Mouse (Mus musculus) thymus, adult 2 months (tissue): ENCODE measurements around the gene Gfi1b. TPM values are rescaled to one million over a fixed set of nuclear protein-coding genes. Genes with fewer than 3 reads are reported as not detected.

ENCODE experiments used
- DNase-seq: peaks from one replicate; pipeline ENCODE4 v3.0.0; 2021
- H3K27ac ChIP-seq: fragments of 200-500 bp; 2 replicates; pipeline ENCODE4 v1.5.1; 2012; ENCODE audit warnings: low read length, control low read depth; ENCODE audit not compliant: control insufficient read depth, insufficient read depth
- H3K27me3 ChIP-seq: fragments of 200-500 bp; 2 replicates; pipeline ENCODE4 v1.6.1; 2012; ENCODE audit warnings: mild to moderate bottlenecking, low read length, moderate library complexity, mixed read lengths; ENCODE audit not compliant: control insufficient read depth, insufficient read depth
- H3K36me3 ChIP-seq: fragments of 200-500 bp; 2 replicates; pipeline ENCODE4 v1.6.1; 2012; ENCODE audit warnings: mild to moderate bottlenecking, low read length, moderate library complexity; ENCODE audit not compliant: control insufficient read depth, insufficient read depth
- H3K4me1 ChIP-seq: fragments of 200-500 bp; replicated peaks from 2 replicates; pipeline ENCODE4 v1.6.1; 2012; ENCODE audit warnings: low read length; ENCODE audit not compliant: control insufficient read depth, insufficient read depth
- H3K4me3 ChIP-seq: fragments of 200-500 bp; 2 replicates; pipeline ENCODE4 v1.5.1; 2012; ENCODE audit warnings: mild to moderate bottlenecking, low read length, control low read depth, moderate library complexity; ENCODE audit not compliant: control insufficient read depth, insufficient read depth
- CTCF ChIP-seq: fragments of 200-500 bp; IDR thresholded peaks from 2 replicates; pipeline ENCODE4 v1.5.1; 2012; ENCODE audit warnings: mild to moderate bottlenecking, control low read depth, low read length, moderate library complexity, borderline replicate concordance; ENCODE audit not compliant: control insufficient read depth, poor library complexity, insufficient read depth; ENCODE audit errors: extremely low read depth
- POLR2A ChIP-seq: fragments of 200-500 bp; IDR thresholded peaks from 2 replicates; pipeline ENCODE4 v1.6.1; 2012; ENCODE audit warnings: mild to moderate bottlenecking, low read length, control low read depth, moderate library complexity; ENCODE audit not compliant: control insufficient read depth, poor library complexity, insufficient read depth; ENCODE audit errors: extremely low read depth
- WGBS: fragments of 180-500 bp; shearing (Covaris S2); methylation state at CpG from one replicate; pipeline ENCODE4 v1.1.7; 2018; 5-methylcytosine and 5-hydroxymethylcytosine counted together
- polyA plus RNA-seq: library from polyadenylated mRNA; depleted of rRNA; stranded (reverse); fragments of >200 nt; gene quantifications from 2 replicates; pipeline ENCODE4 v1.2.3, GENCODE M21; 2012

The Gfi1b gene
- polyA plus RNA-seq, 1 experiment, result 1.8 TPM

DNA sequence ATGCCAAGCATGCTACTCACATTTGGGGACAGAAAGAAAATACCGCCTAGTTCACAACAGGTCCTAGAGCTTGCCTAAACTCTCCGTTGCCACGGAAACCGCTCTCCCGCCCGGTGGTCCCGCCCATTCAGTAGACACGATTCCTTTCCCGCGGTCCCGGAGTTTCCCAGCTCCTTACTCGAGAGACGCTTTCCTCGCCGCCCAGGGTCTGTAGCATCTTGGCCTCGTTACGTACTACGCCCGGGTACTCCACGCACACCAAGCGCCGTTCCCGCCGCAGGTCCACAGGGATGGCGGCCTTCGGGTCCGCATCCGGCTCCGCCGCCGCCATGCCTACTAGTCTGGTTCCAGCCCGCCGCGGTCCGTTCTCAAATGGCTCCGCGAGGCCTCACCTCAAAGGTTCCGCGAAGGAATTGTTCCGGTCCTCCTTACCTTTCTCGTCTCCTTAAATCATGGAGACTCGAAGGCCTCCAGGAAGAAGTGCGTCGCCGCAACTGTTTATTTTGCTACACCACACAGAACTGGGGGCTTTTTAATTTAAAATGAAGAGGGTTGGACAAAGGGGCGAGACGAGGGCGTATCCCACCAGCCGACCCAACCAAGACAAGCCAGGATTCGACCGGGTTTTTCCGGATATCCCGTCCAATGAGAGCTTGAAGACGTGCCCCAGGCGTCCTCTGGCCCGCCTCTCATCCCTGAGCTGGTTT lies 39.0 kb downstream of the Gfi1b start:
- TF ChIP-seq POLR2A, result peak; percentile 13; the same call in 1 of the 2 replicates
- TF ChIP-seq CTCF, result no peak
- peak; percentile 87 for DNase-seq
- peaks cover 6% of the 10 kb centered on the region; the same call in 1 of the 2 replicates for H3K36me3 ChIP-seq
- H3K27me3 ChIP-seq, result no peaks in the 10 kb centered on the region
- H3K27ac ChIP-seq, result peak overlapping the region; percentile 51; the same call in 1 of the 2 replicates
- under 1% methylated on average over 56 of the region's 56 CpGs for WGBS
- H3K4me1 ChIP-seq, result peaks cover 4% of the 10 kb centered on the region; the same call in 1 of the 2 replicates
- H3K4me3 ChIP-seq, result peak overlapping the region; percentile 91

- no peak overlapping the region for H3K4me3 ChIP-seq
- TF ChIP-seq CTCF (peak; percentile 47; the same call in 1 of the 2 replicates), POLR2A (no peak)
- peaks cover 4% of the 10 kb centered on the region; the same call in 1 of the 2 replicates for H3K4me1 ChIP-seq
- 85% methylated on average over 5 of the region's 5 CpGs for WGBS
- H3K27me3 ChIP-seq, result no peaks in the 10 kb centered on the region
- peak; percentile 42 for DNase-seq
- no peak overlapping the region for H3K27ac ChIP-seq
- H3K36me3 ChIP-seq, result peaks cover 24% of the 10 kb centered on the region
These were observed 43.8 kb downstream of the Gfi1b start for GRCm38 (mm10) chr2:28578003-28578402.

GRCm38 (mm10) chr2:28576815-28577214 lies 45.0 kb downstream of the Gfi1b start:
- Histone ChIP-seq H3K4me1 (no peaks in the 10 kb centered on the region), H3K27ac (no peak overlapping the region), H3K4me3 (no peak overlapping the region), H3K36me3 (peaks cover 32% of the 10 kb centered on the region), H3K27me3 (no peaks in the 10 kb centered on the region)
- WGBS, result 95% methylated on average over 3 of the region's 3 CpGs
- no peak for DNase-seq
- no peak for TF ChIP-seq CTCF
- TF ChIP-seq POLR2A, result no peak

DNA sequence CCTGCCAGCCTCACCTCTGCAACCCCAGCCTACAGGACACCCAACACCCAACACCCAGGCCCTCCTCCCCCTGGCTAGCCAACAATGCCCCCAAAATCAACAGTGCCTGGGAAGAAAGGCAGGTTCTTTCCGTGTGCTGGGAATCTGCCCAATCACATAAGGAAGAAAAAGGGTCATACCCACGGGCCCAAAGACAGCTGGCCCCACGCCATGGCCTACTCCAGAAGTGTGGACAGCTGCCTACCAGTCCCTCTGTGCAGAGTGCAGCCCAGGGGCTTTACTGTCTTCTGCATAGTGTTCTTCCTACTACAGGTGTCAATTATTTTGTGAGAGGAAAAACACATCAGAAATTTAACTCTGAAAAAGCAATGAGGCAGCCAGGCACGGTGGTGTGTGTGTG lies 46.4 kb downstream of the Gfi1b start:
- TF ChIP-seq POLR2A (no peak), CTCF (no peak)
- H3K4me3 ChIP-seq, result no peak overlapping the region
- H3K27ac ChIP-seq, result no peak overlapping the region
- no peaks in the 10 kb centered on the region for H3K4me1 ChIP-seq
- no peak for DNase-seq
- no peaks in the 10 kb centered on the region for H3K27me3 ChIP-seq
- peaks cover 43% of the 10 kb centered on the region for H3K36me3 ChIP-seq
- WGBS, result 92% methylated on average over 4 of the region's 4 CpGs

DNA sequence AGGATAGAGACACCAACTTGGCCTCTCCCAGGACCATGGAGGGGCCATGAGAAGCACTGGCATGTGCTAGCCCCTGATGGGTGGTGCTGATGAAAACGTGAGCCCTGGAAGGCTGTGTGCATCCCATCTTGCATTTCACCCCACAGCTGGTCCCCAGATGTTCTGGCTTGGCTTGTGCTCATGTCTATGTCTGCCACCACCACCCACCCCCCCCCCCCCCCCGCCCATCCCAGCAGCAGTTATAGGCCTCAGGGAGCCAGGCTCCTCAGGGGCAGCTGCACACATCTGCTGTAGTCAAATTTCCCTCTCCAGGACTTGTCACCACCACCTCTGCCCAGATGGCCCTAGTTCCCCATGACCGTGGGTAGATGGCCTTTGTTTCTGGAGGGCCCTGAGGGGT lies 51.9 kb downstream of the Gfi1b start:
- no peak for DNase-seq
- 88% methylated on average over 2 of the region's 3 CpGs for WGBS
- peaks cover 36% of the 10 kb centered on the region for H3K36me3 ChIP-seq
- H3K4me1 ChIP-seq, result no peaks in the 10 kb centered on the region
- H3K27me3 ChIP-seq, result no peaks in the 10 kb centered on the region
- H3K4me3 ChIP-seq, result no peak overlapping the region
- no peak overlapping the region for H3K27ac ChIP-seq
- TF ChIP-seq CTCF, result no peak
- TF ChIP-seq POLR2A, result no peak

GRCm38 (mm10) chr2:28566545-28566944 lies 55.2 kb downstream of the Gfi1b start:
- no peaks in the 10 kb centered on the region for H3K27me3 ChIP-seq
- TF ChIP-seq POLR2A (no peak), CTCF (no peak)
- no peak overlapping the region for H3K27ac ChIP-seq
- WGBS, result 91% methylated on average over 5 of the region's 5 CpGs
- H3K4me3 ChIP-seq, result no peak overlapping the region
- no peak for DNase-seq
- peaks cover 21% of the 10 kb centered on the region for H3K36me3 ChIP-seq
- H3K4me1 ChIP-seq, result 0 out of 2 replicates have a peak, but pooled peaks cover 2% of the 10 kb centered on the region
